Mouse (Mus musculus) neural tube, embryonic 12.5 days (tissue): ENCODE measurements at regions not wholly inside any gene's neighbourhood (a gene's known extent, or its start where the extent isn't known, plus 50 kb on each side); places are given as distances from the start of the nearest gene placed in this dataset.

Experiments
- ATAC-seq: fragments of 200-750 bp; cut with Nextera tagmentation; 2 replicates; pipeline ENCODE4 v1.8.0; 2017; ENCODE audit warnings: low read depth, mild to moderate bottlenecking, moderate TSS enrichment, moderate library complexity; ENCODE audit not compliant: low FRiP score
- H3K27ac ChIP-seq: fragments of 300-500 bp; sonication (generic); 2 replicates; pipeline ENCODE4 v1.5.1; 2016
- H3K27me3 ChIP-seq: fragments of 300-500 bp; sonication (generic); replicated peaks from 2 replicates; pipeline ENCODE4 v1.6.1; 2016; ENCODE audit warnings: mild to moderate bottlenecking
- H3K36me3 ChIP-seq: fragments of 300-500 bp; sonication (generic); 2 replicates; pipeline ENCODE4 v1.6.1; 2016; ENCODE audit warnings: mild to moderate bottlenecking
- H3K4me1 ChIP-seq: fragments of 300-500 bp; sonication (generic); 2 replicates; pipeline ENCODE4 v1.6.1; 2016
- H3K4me2 ChIP-seq: fragments of 300-500 bp; sonication (generic); replicated peaks from 2 replicates; pipeline ENCODE4 v1.6.1; 2016; ENCODE audit warnings: mild to moderate bottlenecking
- H3K4me3 ChIP-seq: fragments of 300-500 bp; sonication (generic); 2 replicates; pipeline ENCODE4 v1.5.1; 2016
- H3K9ac ChIP-seq: fragments of 300-500 bp; sonication (generic); 2 replicates; pipeline ENCODE4 v1.6.1; 2016; ENCODE audit warnings: mild to moderate bottlenecking
- H3K9me3 ChIP-seq: fragments of 300-500 bp; sonication (generic); 2 replicates; pipeline ENCODE4 v1.6.1; 2016; ENCODE audit warnings: mild to moderate bottlenecking
- WGBS: fragments of 180-500 bp; shearing (Covaris S2); methylation state at CpG from one replicate; pipeline ENCODE4 v1.1.7; 2016; 5-methylcytosine and 5-hydroxymethylcytosine counted together

- H3K27me3 ChIP-seq = no peaks in the 10 kb centered on the region; the same call in 1 of the 2 replicates
- 0 out of 2 replicates have a peak, but pooled peaks cover 3% of the 10 kb centered on the region for H3K4me1 ChIP-seq
- no peak overlapping the region for H3K9ac ChIP-seq
- no peak for ATAC-seq
- no peak overlapping the region for H3K4me3 ChIP-seq
- H3K9me3 ChIP-seq = no peaks in the 10 kb centered on the region
- no peak overlapping the region for H3K27ac ChIP-seq
- WGBS = 89% methylated on average over 12 of the region's 12 CpGs
- no peak overlapping the region for H3K4me2 ChIP-seq
- H3K36me3 ChIP-seq = no peaks in the 10 kb centered on the region
These were observed 67.1 kb upstream of the Tmem189 start for GRCm38 (mm10) chr2:167756721-167757120.

- H3K27me3 ChIP-seq = no peaks in the 10 kb centered on the region; the same call in 1 of the 2 replicates
- no peak overlapping the region for H3K27ac ChIP-seq
- no peak overlapping the region for H3K4me3 ChIP-seq
- H3K9ac ChIP-seq = no peak overlapping the region
- 85% methylated on average over 22 of the region's 22 CpGs for WGBS
- no peak for ATAC-seq
- H3K36me3 ChIP-seq = no peaks in the 10 kb centered on the region
- H3K4me2 ChIP-seq = no peak overlapping the region
- H3K4me1 ChIP-seq = 0 out of 2 replicates have a peak, but pooled peaks cover 3% of the 10 kb centered on the region
- no peaks in the 10 kb centered on the region for H3K9me3 ChIP-seq
These were observed 65.4 kb upstream of the Tmem189 start for GRCm38 (mm10) chr2:167754929-167755551.

DNA sequence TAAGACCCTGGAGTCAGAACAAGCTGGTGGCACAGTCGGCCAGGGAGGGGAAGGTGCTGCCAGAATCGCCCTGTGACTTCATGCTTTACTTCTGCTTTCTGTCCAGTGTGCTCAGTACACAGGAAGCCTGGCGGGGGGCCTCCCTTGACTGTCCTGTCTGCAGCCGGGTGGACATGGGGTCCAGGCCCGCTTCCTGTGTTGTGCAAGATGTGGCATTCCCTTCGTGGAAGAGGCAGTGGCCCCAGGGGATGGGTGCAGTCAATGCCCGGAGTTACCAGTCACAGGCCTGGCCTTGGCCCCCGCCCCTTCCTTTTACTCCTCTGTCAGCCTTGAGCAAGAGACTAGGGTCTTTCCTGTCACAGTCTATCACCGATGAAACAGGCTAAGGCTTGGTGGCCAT lies 64.3 kb upstream of the Tmem189 start:
- Histone ChIP-seq H3K27me3 (no peaks in the 10 kb centered on the region; the same call in 1 of the 2 replicates), H3K4me3 (no peak overlapping the region), H3K36me3 (no peaks in the 10 kb centered on the region), H3K9me3 (no peaks in the 10 kb centered on the region), H3K4me2 (no peak overlapping the region), H3K27ac (no peak overlapping the region), H3K9ac (no peak overlapping the region), H3K4me1 (0 out of 2 replicates have a peak, but pooled peaks cover 3% of the 10 kb centered on the region)
- no peak for ATAC-seq
- WGBS = 80% methylated on average over 9 of the region's 9 CpGs

DNA sequence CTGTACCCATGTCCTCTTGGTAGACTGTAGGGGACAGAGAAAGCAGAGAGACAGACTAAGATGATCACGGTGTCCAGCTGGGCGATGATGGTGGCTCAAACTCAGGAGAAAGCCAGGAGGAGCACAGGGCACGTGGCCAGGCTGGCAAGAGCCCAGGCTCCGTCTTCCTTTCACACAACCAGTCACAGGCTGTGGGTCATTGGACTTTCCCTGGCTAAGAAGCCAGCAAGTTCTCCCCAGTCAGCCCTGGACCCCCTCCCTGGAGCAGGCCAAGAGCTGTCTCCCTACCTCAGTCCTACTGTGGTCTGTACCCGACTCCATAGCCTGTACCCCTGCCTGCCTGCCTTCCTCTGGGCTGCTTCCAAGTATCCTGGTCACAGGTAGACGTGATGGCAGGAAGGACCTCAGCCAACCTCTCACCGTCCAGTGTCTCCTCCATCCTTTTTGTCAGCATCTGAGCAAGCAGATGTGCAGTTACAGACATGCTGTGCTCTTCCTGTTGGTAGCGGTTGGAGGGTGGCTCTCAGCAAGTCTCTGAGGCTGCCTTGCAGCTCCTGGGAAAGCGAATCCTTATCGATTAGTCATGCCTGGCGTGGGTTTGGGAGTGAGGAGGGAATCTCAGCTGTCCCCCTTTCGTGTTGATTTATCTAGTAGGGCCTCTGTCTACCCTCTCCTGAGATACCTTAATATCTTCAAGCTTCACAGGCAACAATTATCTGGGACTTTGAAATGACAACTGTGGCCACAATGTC lies 63.4 kb upstream of the Tmem189 start:
- WGBS = 64% methylated on average over 12 of the region's 12 CpGs
- no peaks in the 10 kb centered on the region for H3K36me3 ChIP-seq
- 0 out of 2 replicates have a peak, but pooled peaks cover 4% of the 10 kb centered on the region for H3K4me1 ChIP-seq
- no peaks in the 10 kb centered on the region; the same call in 1 of the 2 replicates for H3K27me3 ChIP-seq
- no peak overlapping the region for H3K4me3 ChIP-seq
- H3K9ac ChIP-seq = no peak overlapping the region
- H3K9me3 ChIP-seq = no peaks in the 10 kb centered on the region
- H3K4me2 ChIP-seq = no peak overlapping the region
- no peak overlapping the region for H3K27ac ChIP-seq
- no peak for ATAC-seq

DNA sequence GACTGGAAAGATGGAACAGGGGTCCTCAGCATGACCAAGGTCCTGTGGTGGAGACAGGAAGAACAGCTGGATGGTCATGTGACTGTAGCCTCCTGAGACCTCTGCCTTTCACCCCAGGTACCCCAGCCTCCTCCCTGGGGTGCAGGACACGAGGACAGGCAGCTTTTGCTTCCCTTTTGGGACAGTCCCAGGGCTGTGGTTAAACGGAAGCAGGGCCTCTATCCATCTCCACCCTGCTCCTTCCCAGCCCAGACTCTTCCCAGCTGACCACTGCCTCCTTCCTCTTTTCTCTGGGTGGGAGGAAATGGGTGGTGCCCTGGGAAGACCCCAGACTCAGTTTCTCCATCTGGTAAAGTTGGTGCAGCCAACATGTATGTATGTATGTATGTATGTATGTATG lies 62.0 kb upstream of the Tmem189 start:
- ATAC-seq = no peak
- H3K9ac ChIP-seq = no peak overlapping the region
- H3K4me2 ChIP-seq = no peak overlapping the region
- no peak overlapping the region for H3K27ac ChIP-seq
- H3K36me3 ChIP-seq = no peaks in the 10 kb centered on the region
- no peaks in the 10 kb centered on the region for H3K27me3 ChIP-seq
- H3K4me3 ChIP-seq = no peak overlapping the region
- peaks cover 14% of the 10 kb centered on the region for H3K4me1 ChIP-seq
- no peaks in the 10 kb centered on the region for H3K9me3 ChIP-seq
- 61% methylated on average over 2 of the region's 2 CpGs for WGBS

- Histone ChIP-seq H3K27me3 (no peaks in the 10 kb centered on the region), H3K27ac (no peak overlapping the region), H3K9me3 (no peaks in the 10 kb centered on the region), H3K4me1 (peaks cover 22% of the 10 kb centered on the region), H3K9ac (no peak overlapping the region), H3K4me3 (no peak overlapping the region), H3K4me2 (no peak overlapping the region), H3K36me3 (no peaks in the 10 kb centered on the region)
- 93% methylated on average over 6 of the region's 6 CpGs for WGBS
- ATAC-seq = no peak
These were observed 58.7 kb upstream of the Tmem189 start for GRCm38 (mm10) chr2:167748297-167748696.

- no peak overlapping the region for H3K9ac ChIP-seq
- H3K4me3 ChIP-seq = no peak overlapping the region
- no peak for ATAC-seq
- no peak overlapping the region for H3K4me2 ChIP-seq
- H3K27ac ChIP-seq = no peak overlapping the region
- H3K36me3 ChIP-seq = no peaks in the 10 kb centered on the region
- WGBS = 74% methylated on average over 13 of the region's 13 CpGs
- H3K4me1 ChIP-seq = peaks cover 19% of the 10 kb centered on the region
- H3K27me3 ChIP-seq = no peaks in the 10 kb centered on the region
- H3K9me3 ChIP-seq = no peaks in the 10 kb centered on the region
These were observed 57.7 kb upstream of the Tmem189 start for GRCm38 (mm10) chr2:167747164-167747843.

- Histone ChIP-seq H3K27ac (no peak overlapping the region), H3K4me3 (no peak overlapping the region), H3K4me1 (peaks cover 19% of the 10 kb centered on the region), H3K27me3 (no peaks in the 10 kb centered on the region), H3K4me2 (no peak overlapping the region), H3K9ac (no peak overlapping the region), H3K9me3 (no peaks in the 10 kb centered on the region), H3K36me3 (no peaks in the 10 kb centered on the region)
- 86% methylated on average over 4 of the region's 4 CpGs for WGBS
- no peak for ATAC-seq
These were observed 56.7 kb upstream of the Tmem189 start for GRCm38 (mm10) chr2:167746344-167746743.

DNA sequence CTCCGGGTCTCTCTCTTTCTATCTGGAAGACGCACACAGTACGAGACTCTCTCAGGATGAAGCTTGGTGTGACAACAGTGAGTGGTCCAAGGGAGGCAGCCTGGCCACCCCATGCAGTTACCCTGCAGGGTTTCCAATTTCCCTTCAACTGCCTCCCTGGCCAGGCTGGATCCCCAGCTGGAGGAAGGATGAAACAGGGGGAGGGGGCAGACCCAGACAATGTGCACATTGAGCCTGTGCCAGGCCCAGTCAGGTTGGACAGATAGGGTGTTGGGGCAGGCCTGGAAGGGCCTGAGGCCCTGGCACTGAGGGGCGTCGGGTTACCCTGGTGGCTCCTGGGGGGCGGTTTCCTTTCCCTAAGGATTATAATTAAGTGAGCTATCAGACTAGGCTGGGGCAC lies 55.8 kb upstream of the Tmem189 start:
- H3K27ac ChIP-seq = no peak overlapping the region
- H3K36me3 ChIP-seq = no peaks in the 10 kb centered on the region
- no peaks in the 10 kb centered on the region for H3K9me3 ChIP-seq
- peaks cover 19% of the 10 kb centered on the region for H3K4me1 ChIP-seq
- H3K27me3 ChIP-seq = no peaks in the 10 kb centered on the region
- no peak for ATAC-seq
- no peak overlapping the region for H3K4me2 ChIP-seq
- H3K4me3 ChIP-seq = no peak overlapping the region
- 70% methylated on average over 6 of the region's 6 CpGs for WGBS
- no peak overlapping the region for H3K9ac ChIP-seq

DNA sequence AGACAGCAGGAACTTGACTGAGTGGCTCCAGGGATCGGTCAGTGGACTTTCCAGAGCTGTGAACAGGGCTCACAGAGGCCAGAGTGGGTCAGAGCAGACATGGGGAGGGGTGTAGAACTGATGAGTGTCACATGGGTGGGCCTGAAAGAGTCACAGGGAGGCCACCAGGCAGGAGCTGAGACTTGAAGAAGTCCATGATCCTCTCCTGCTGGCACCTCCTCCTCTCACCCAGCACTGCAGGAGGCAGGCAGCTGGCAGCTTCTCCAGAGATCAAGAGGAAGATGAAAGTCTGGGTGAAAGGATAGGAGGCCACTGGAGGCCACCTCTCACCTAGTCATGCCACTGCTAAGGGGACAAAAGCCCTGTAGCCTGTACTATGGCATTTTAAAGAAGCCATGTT lies 54.5 kb upstream of the Tmem189 start:
- Histone ChIP-seq H3K27ac (no peak overlapping the region), H3K9me3 (no peaks in the 10 kb centered on the region), H3K27me3 (no peaks in the 10 kb centered on the region), H3K4me1 (peaks cover 19% of the 10 kb centered on the region), H3K4me2 (no peak overlapping the region), H3K9ac (no peak overlapping the region), H3K4me3 (no peak overlapping the region), H3K36me3 (no peaks in the 10 kb centered on the region)
- ATAC-seq = no peak
- 78% methylated on average over 1 of the region's 1 CpGs for WGBS

DNA sequence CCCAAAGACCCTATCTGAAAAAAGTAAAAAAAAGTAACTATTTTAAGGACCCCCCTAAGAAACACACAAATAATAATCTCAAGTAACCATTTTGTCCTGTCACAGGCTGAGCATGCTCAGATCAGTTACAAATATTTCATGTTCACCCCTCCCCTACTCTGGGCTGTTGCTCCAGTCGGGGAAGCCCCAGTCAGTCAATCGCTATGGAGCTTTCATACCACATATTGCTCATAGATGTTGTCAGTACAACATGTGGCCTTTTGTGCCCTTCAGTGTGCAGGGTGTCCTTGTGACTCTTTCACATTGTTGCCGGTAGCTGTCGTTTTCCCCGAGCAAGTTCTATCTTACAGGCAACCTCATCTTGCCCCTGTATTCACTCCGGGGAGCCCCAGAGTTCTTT lies 52.9 kb upstream of the Tmem189 start:
- Histone ChIP-seq H3K27me3 (no peaks in the 10 kb centered on the region), H3K9ac (no peak overlapping the region), H3K4me1 (peaks cover 13% of the 10 kb centered on the region), H3K4me3 (no peak overlapping the region), H3K36me3 (no peaks in the 10 kb centered on the region), H3K4me2 (no peak overlapping the region), H3K9me3 (no peaks in the 10 kb centered on the region), H3K27ac (no peak overlapping the region)
- 83% methylated on average over 6 of the region's 6 CpGs for WGBS
- no peak for ATAC-seq

DNA sequence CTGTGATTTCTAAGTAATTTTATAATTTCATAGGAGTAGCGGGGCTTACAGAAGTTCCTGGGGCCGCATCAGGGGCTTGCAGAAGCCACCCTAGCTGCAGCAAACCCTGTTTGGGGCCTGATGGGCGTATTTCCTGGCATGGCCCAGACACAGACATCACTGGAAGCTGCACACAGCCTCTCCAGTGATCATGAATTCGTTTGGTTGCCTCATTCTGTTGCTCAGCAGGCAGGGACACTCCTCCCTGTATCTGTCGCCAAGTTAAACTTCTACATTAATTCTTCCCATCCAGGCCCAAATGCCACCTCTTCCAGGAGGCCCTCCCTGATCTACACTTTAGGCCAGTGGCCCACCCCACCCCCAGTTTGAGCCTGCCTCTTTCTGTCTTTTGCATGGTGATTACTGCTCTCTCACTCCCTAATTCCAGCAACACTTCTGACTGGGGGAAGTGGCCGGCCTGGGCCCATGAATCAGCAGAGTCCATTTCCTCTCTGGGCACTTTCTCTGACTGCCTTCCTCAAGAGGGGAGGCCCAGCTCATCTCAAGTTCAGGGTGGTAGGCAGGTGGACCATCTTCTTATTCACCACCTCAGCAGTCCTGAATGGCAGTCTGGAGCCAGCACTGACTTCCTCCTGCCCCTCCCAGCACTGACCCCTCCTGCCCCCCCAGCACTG lies 51.0 kb upstream of the Tmem189 start:
- Histone ChIP-seq H3K4me1 (peaks cover 6% of the 10 kb centered on the region), H3K9ac (no peak overlapping the region), H3K36me3 (no peaks in the 10 kb centered on the region), H3K9me3 (no peaks in the 10 kb centered on the region), H3K4me3 (no peak overlapping the region), H3K27me3 (no peaks in the 10 kb centered on the region), H3K4me2 (no peak overlapping the region), H3K27ac (no peak overlapping the region)
- no peak for ATAC-seq
- WGBS = 61% methylated on average over 6 of the region's 6 CpGs
